Mouse (Mus musculus) gastrocnemius, adult 2 months (tissue): ENCODE measurements around the gene Gm20388. TPM values are rescaled to one million over a fixed set of nuclear protein-coding genes. Genes with fewer than 3 reads are reported as not detected.

Experiments used
- DNase-seq: peaks from one replicate; pipeline ENCODE4 v3.0.0; 2022
- H3K27ac ChIP-seq: fragments of 200-600 bp; 2 replicates; pipeline ENCODE4 v1.8.1; 2022; ENCODE audit warnings: mild to moderate bottlenecking
- H3K4me3 ChIP-seq: fragments of 200-600 bp; 2 replicates; pipeline ENCODE4 v1.8.1; 2022; ENCODE audit warnings: mild to moderate bottlenecking, moderate library complexity
- CTCF ChIP-seq: fragments of 200-600 bp; IDR thresholded peaks from 2 replicates; pipeline ENCODE4 v1.8.1; 2022; ENCODE audit warnings: antibody characterized with exemption, mild to moderate bottlenecking, moderate library complexity
- intact Hi-C: fragments of 180-260 bp; cut with DNase I; formaldehyde crosslinking; loops from one replicate; pipeline ENCODE4 v1.15.1; 2025
- total RNA-seq, 2 experiments: library from RNA; stranded (reverse); gene quantifications; 2 replicates each; pipeline ENCODE4 v1.2.3; 2021

The Gm20388 gene
- total RNA-seq, 2 experiments from 2014 or later: 6.1 to 15.0 TPM

- intact Hi-C loops: loop anchor here (2.0 to 5.0 kb wide), 3 partner anchors 52 to 178 kb away; no protein-coding TSS in a partner anchor
- DNase-seq: no peak
- TF ChIP-seq CTCF: no peak
- Histone ChIP-seq H3K4me3 (peak overlapping the region; percentile 84), H3K27ac (peak overlapping the region; percentile 71)
Observed at GRCm38 (mm10) chr8:124230496-124231175, 4320.0 kb downstream of the Gm20388 start.

GRCm38 (mm10) chr8:124231176-124231484, 4320.5 kb downstream of the Gm20388 start, which contains the start of gene Galnt2:
Gene Galnt2 (plus strand): TSS chr8:124231391.
- Histone ChIP-seq H3K27ac (peak within 1 kb of the TSS; percentile 90), H3K4me3 (peak within 1 kb of the TSS; percentile 84)
- peak; percentile 94 for DNase-seq
- TF ChIP-seq CTCF: no peak
- intact Hi-C loops: loop anchor here (2.0 to 5.0 kb wide), 3 partner anchors 51 to 179 kb away; no protein-coding TSS in a partner anchor

DNA sequence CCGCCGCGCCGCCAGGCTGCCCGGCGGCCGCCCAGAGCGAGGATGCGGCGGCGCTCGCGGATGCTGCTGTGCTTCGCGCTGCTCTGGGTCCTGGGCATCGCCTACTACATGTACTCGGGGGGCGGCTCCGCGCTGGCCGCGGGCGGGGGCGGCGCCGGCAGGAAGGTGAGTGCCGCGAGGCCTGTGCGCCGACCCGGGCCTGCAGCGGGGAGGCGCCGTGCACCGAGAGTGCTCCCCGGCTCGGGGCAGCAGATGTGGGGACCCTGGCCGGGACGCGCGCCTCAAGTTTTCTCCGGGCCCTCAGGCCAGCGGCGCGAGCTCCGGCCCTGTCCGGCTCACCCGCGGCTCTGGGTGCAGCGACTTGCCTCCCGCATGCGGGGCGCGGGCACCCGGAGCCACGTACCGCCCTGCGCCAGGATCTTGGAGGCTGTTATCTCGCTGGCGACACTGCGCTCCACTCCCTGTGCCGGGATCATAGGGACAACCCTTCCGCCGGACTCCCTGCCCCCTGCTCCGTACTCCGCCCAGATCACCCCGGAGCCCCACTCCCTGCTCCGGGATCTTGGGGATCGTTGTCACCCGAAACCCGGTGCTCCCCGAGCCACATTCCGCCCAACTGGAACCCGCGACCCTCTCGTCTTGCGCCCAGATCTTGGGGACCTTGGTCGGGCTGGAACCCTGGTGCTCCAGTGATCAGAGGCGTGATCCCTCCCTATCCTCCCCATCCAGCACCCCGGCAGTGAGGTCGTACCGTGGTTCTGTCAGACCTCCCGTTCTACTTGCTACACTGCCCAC, 4321.0 kb downstream of the Gm20388 start:
- Histone ChIP-seq H3K4me3 (peak overlapping the region; percentile 84), H3K27ac (peak overlapping the region; percentile 90)
- DNase-seq: peak; percentile 80
- intact Hi-C loops: loop anchor here (2.0 to 5.0 kb wide), 3 partner anchors 51 to 179 kb away; no protein-coding TSS in a partner anchor
- peak; percentile 51 for TF ChIP-seq CTCF

DNA sequence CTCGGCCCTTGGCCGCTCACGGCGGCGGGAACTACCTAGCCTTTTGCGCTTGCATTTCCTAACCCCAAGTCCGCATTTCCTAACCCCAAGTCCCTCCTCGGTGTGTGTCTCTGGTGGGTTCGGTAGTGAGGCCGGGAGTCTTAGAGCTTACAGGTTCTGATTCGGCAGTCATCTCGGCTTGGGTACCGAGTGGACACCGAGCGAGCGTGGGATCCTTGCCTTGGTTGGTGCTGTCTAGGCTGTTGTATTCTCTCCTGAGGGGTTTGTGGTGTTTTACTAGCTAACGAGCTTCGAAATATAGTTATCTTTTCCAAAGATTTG, 4321.6 kb downstream of the Gm20388 start:
- Histone ChIP-seq H3K27ac (peak overlapping the region; percentile 90), H3K4me3 (peak overlapping the region; percentile 84)
- intact Hi-C loops: loop anchor here (5.0 kb wide), 2 partner anchors 50 to 180 kb away; no protein-coding TSS in a partner anchor
- no peak for DNase-seq
- TF ChIP-seq CTCF: no peak

DNA sequence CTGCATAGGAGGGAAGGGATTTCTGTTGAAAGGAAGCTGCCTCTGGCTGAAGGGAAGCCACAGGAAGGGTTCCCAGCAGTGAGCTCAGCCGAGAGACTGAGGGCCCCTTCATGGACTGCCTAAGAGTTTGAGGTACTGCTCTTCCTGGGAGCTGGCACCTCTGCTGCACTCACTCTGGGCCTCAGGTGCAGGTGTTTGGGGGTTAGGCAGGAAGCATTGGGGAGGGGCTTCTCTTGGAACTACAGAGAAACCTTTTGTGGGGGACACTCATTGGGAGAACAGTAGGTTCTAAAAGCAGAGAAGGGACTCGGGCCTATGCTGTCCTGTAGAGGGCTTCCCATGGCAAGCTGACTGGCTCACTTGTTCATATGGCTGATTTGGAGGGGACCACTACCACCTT, 4323.9 kb downstream of the Gm20388 start:
- no peak for DNase-seq
- no peak for TF ChIP-seq CTCF
- H3K27ac ChIP-seq: no peak overlapping the region
- intact Hi-C loops: loop anchor here (5.0 kb wide), 2 partner anchors 48 to 182 kb away; no protein-coding TSS in a partner anchor
- H3K4me3 ChIP-seq: no peak overlapping the region

- no peak for TF ChIP-seq CTCF
- Histone ChIP-seq H3K4me3 (no peak overlapping the region), H3K27ac (0 out of 2 replicates have a peak overlapping the region, but pooled peaks have one; percentile 31)
- intact Hi-C loops: no loop called here
- no peak for DNase-seq
Observed at GRCm38 (mm10) chr8:124235536-124235935, 4324.9 kb downstream of the Gm20388 start.

DNA sequence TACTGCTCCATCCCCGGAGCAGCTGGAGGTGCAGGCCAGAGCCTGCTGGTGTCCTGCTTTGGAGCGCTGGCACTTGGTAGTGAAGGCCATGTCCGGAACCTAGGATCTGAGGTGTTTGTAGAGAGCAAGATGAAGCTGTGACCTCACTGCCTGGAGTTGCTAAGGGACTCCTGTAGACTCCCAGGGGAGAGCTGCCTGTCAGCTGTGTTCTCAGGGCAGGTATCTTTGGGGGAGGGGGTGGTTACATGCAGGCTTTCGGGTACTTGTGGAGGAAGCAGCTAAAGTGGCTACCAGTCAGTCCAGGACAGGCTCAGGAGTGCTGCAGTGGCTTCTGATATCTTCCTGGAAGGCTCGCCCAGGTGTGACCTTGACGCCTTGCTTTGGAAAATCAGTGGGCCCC, 4328.7 kb downstream of the Gm20388 start:
- DNase-seq: no peak
- Histone ChIP-seq H3K4me3 (no peak overlapping the region), H3K27ac (no peak overlapping the region)
- intact Hi-C loops: no loop called here
- TF ChIP-seq CTCF: no peak

- intact Hi-C loops: no loop called here
- H3K27ac ChIP-seq: no peak overlapping the region
- TF ChIP-seq CTCF: no peak
- no peak for DNase-seq
- no peak overlapping the region for H3K4me3 ChIP-seq
Observed at GRCm38 (mm10) chr8:124240932-124241331, 4330.3 kb downstream of the Gm20388 start.

DNA sequence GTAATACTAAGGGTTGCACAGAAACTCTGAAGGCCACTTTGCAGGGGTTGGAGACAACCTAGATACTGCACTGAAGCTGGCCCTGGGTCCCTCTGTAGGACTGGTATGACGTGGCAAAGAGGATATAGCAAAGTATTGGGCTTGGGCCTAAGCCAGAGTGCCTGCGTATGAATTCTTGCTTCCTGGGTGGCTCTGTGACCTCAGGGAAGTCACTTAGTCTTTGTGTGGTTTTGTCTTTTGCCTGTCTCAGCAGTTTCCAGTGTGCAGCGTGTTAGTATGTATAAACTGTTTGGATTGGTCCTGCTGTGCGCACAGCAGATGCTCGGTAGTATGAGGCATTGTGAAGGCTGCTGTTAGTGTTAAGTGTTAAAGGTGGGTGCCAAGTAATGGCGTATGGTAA, 4331.6 kb downstream of the Gm20388 start:
- intact Hi-C loops: no loop called here
- no peak for TF ChIP-seq CTCF
- Histone ChIP-seq H3K27ac (no peak overlapping the region), H3K4me3 (no peak overlapping the region)
- no peak for DNase-seq

- TF ChIP-seq CTCF: no peak
- DNase-seq: no peak
- H3K27ac ChIP-seq: no peak overlapping the region
- no peak overlapping the region for H3K4me3 ChIP-seq
- intact Hi-C loops: no loop called here
Observed at GRCm38 (mm10) chr8:124242913-124243312, 4332.3 kb downstream of the Gm20388 start.

DNA sequence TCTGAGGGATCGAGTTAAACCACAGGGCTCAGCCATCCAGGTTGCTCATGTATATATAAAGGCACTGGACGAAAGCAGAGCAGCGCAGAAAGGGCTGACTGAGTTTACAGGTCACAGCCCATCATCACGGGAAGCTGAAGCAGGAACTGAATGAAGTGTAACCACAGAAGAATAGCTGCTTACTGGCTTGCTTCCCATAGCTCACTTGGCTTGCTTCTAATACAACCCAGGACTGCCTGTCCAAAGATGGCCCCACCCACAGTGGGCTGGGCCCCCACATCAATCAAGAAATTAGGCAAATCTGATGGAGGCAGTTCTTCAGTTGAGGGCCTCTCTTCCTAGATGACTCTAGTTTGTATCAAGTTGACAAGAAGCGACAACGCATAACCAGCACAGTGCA, 4336.9 kb downstream of the Gm20388 start:
- no peak overlapping the region for H3K4me3 ChIP-seq
- intact Hi-C loops: no loop called here
- TF ChIP-seq CTCF: no peak
- peak; percentile 11 for DNase-seq
- H3K27ac ChIP-seq: no peak overlapping the region

- no peak for TF ChIP-seq CTCF
- H3K4me3 ChIP-seq: no peak overlapping the region
Observed at GRCm38 (mm10) chr8:124248688-124249087, 4338.0 kb downstream of the Gm20388 start.

GRCm38 (mm10) chr8:124250255-124250654, 4339.6 kb downstream of the Gm20388 start:
- no peak for DNase-seq
- intact Hi-C loops: no loop called here
- no peak for TF ChIP-seq CTCF
- Histone ChIP-seq H3K4me3 (no peak overlapping the region), H3K27ac (no peak overlapping the region)

More at GRCm38 (mm10) chr8:124248688-124249087, 4338.0 kb downstream of the Gm20388 start:
- no peak overlapping the region for H3K27ac ChIP-seq
- DNase-seq: no peak
- intact Hi-C loops: no loop called here
